Mouse (Mus musculus) thymus, adult 2 months (tissue): Measurements from ENCODE around the gene Cfi.

ENCODE experiments used
- CTCF ChIP-seq: fragments of 200-500 bp; IDR thresholded peaks from 2 replicates; pipeline ENCODE4 v1.5.1; 2012; ENCODE audit warnings: mild to moderate bottlenecking, control low read depth, low read length, moderate library complexity, borderline replicate concordance; ENCODE audit not compliant: control insufficient read depth, poor library complexity, insufficient read depth; ENCODE audit errors: extremely low read depth
- POLR2A ChIP-seq: fragments of 200-500 bp; IDR thresholded peaks from 2 replicates; pipeline ENCODE4 v1.6.1; 2012; ENCODE audit warnings: mild to moderate bottlenecking, low read length, control low read depth, moderate library complexity; ENCODE audit not compliant: control insufficient read depth, poor library complexity, insufficient read depth; ENCODE audit errors: extremely low read depth

GRCm38 (mm10) chr3:129892003-129892402 is 56.3 kb downstream of the Cfi start:
- TF ChIP-seq POLR2A (no peak), CTCF (no peak)
